Mouse (Mus musculus): ENCODE measurements around the gene Cenpe. TPM values are rescaled to one million over a fixed set of nuclear protein-coding genes. Genes with fewer than 3 reads are reported as not detected.
A peak's percentile ranks its signal among the peaks of the same experiment; 100 is the strongest.

The Cenpe gene
- polyA plus RNA-seq, 1 experiment from 2014 or later: 28.7 TPM

GRCm38 (mm10) chr3:135280669-135281415, 68.5 kb downstream of the Cenpe start, which contains the start of gene Bdh2:
Gene Bdh2, plus strand, starts transcription at chr3:135281221.
- DNase-seq (ENCODE audit: low spot score): peak; percentile 81

- DNase-seq (ENCODE audit: low spot score): no peak
These were observed 69.4 kb downstream of the Cenpe start for GRCm38 (mm10) chr3:135281701-135282100.

- DNase-seq (ENCODE audit: low spot score): no peak
These were observed 72.9 kb downstream of the Cenpe start for GRCm38 (mm10) chr3:135285256-135285655.

- no peak for DNase-seq (ENCODE audit: low spot score)
These were observed 73.5 kb downstream of the Cenpe start for GRCm38 (mm10) chr3:135285807-135286206.

- DNase-seq (ENCODE audit: low spot score): no peak
These were observed 75.9 kb downstream of the Cenpe start for GRCm38 (mm10) chr3:135288138-135288750.

GRCm38 (mm10) chr3:135289148-135289547, 76.8 kb downstream of the Cenpe start:
- DNase-seq (ENCODE audit: low spot score): no peak

- peak; percentile 78 for DNase-seq (ENCODE audit: low spot score)
These were observed 78.0 kb downstream of the Cenpe start for GRCm38 (mm10) chr3:135290249-135290894.

- no peak for DNase-seq (ENCODE audit: low spot score)
These were observed 81.4 kb downstream of the Cenpe start for GRCm38 (mm10) chr3:135293703-135294102.

GRCm38 (mm10) chr3:135295559-135295958, 83.2 kb downstream of the Cenpe start:
- DNase-seq (ENCODE audit: low spot score): no peak

- DNase-seq (ENCODE audit: low spot score): no peak
These were observed 86.2 kb downstream of the Cenpe start for GRCm38 (mm10) chr3:135298560-135298959.

GRCm38 (mm10) chr3:135300081-135300480, 87.7 kb downstream of the Cenpe start:
- DNase-seq (ENCODE audit: low spot score): no peak

GRCm38 (mm10) chr3:135304060-135304459, 91.7 kb downstream of the Cenpe start:
- no peak for DNase-seq (ENCODE audit: low spot score)

GRCm38 (mm10) chr3:135304566-135304965, 92.2 kb downstream of the Cenpe start:
- DNase-seq (ENCODE audit: low spot score): no peak

- peak; percentile 54 for DNase-seq (ENCODE audit: low spot score)
These were observed 95.3 kb downstream of the Cenpe start, which contains the start of gene Slc9b2 for GRCm38 (mm10) chr3:135307411-135308259. Gene Slc9b2, plus strand, starts transcription at chr3:135307700.

GRCm38 (mm10) chr3:135312916-135313491, 100.7 kb downstream of the Cenpe start:
- DNase-seq (ENCODE audit: low spot score): no peak

GRCm38 (mm10) chr3:135313727-135314126, 101.4 kb downstream of the Cenpe start:
- DNase-seq (ENCODE audit: low spot score): no peak

- DNase-seq (ENCODE audit: low spot score): no peak
These were observed 102.5 kb downstream of the Cenpe start for GRCm38 (mm10) chr3:135314811-135315210.

- DNase-seq (ENCODE audit: low spot score): no peak
These were observed 103.5 kb downstream of the Cenpe start for GRCm38 (mm10) chr3:135315720-135316425.

- DNase-seq (ENCODE audit: low spot score): no peak
These were observed 106.0 kb downstream of the Cenpe start for GRCm38 (mm10) chr3:135318331-135318730.
